Mouse (Mus musculus): ENCODE measurements at regions not wholly inside any gene's neighbourhood (a gene's known extent, or its start where the extent isn't known, plus 50 kb on each side); places are given as distances from the start of the nearest gene placed in this dataset.
A peak's percentile ranks its signal among the peaks of the same experiment; 100 is the strongest.
"Not testable (repeated sequence)": the region's sequence is repeated elsewhere in the genome, so short reads cannot be mapped to it uniquely, and the experiment has no call there.

- no peak for DNase-seq
These were observed 51.4 kb upstream of the Dpt start for GRCm38 (mm10) chr1:164744955-164745608.

- no peak for DNase-seq
These were observed 51.9 kb upstream of the Dpt start for GRCm38 (mm10) chr1:164744499-164744898.

GRCm38 (mm10) chr1:164742897-164743296 is 53.5 kb upstream of the Dpt start:
- DNase-seq, result not testable (repeated sequence)

GRCm38 (mm10) chr1:164735646-164736045 is 60.8 kb upstream of the Dpt start:
- DNase-seq, result no peak

- no peak for DNase-seq
These were observed 62.7 kb upstream of the Dpt start for GRCm38 (mm10) chr1:164733741-164734140.

GRCm38 (mm10) chr1:164722054-164722453 is 74.4 kb upstream of the Dpt start:
- DNase-seq, result no peak

- peak; percentile 72 for DNase-seq
These were observed 81.5 kb upstream of the Dpt start for GRCm38 (mm10) chr1:164714905-164715304.

GRCm38 (mm10) chr1:164713798-164714551 is 82.5 kb upstream of the Dpt start:
- DNase-seq, result no peak

GRCm38 (mm10) chr1:164712514-164712913 is 83.9 kb upstream of the Dpt start:
- DNase-seq, result no peak

- peak; percentile 37 for DNase-seq
These were observed 91.9 kb upstream of the Dpt start for GRCm38 (mm10) chr1:164704397-164705091.

- peak; percentile 57 for DNase-seq
These were observed 92.8 kb upstream of the Dpt start for GRCm38 (mm10) chr1:164703560-164704131.

- no peak for DNase-seq
These were observed 106.4 kb upstream of the Dpt start for GRCm38 (mm10) chr1:164690055-164690454.

GRCm38 (mm10) chr1:164689311-164689710 is 107.1 kb upstream of the Dpt start:
- DNase-seq, result no peak

- no peak for DNase-seq
These were observed 112.0 kb upstream of the Dpt start for GRCm38 (mm10) chr1:164684437-164684836.

GRCm38 (mm10) chr1:164683788-164684187 is 112.7 kb upstream of the Dpt start:
- DNase-seq, result no peak

- no peak for DNase-seq
These were observed 113.4 kb upstream of the Dpt start for GRCm38 (mm10) chr1:164682867-164683599.

- no peak for DNase-seq
These were observed 114.0 kb upstream of the Dpt start for GRCm38 (mm10) chr1:164682426-164682825.

- no peak for DNase-seq
These were observed 114.9 kb upstream of the Dpt start for GRCm38 (mm10) chr1:164681582-164681981.

GRCm38 (mm10) chr1:164678303-164678702 is 118.1 kb upstream of the Dpt start:
- DNase-seq, result no peak

GRCm38 (mm10) chr1:164652244-164652643 is 144.2 kb upstream of the Dpt start:
- DNase-seq, result no peak

- DNase-seq, result no peak
These were observed 158.5 kb upstream of the Dpt start for GRCm38 (mm10) chr1:164637901-164638462.

- no peak for DNase-seq
These were observed 164.8 kb upstream of the Dpt start for GRCm38 (mm10) chr1:164631679-164632078.
